Comparison of ENCODE assay signal across 12 mouse cellular contexts in the genomic region with DNA sequence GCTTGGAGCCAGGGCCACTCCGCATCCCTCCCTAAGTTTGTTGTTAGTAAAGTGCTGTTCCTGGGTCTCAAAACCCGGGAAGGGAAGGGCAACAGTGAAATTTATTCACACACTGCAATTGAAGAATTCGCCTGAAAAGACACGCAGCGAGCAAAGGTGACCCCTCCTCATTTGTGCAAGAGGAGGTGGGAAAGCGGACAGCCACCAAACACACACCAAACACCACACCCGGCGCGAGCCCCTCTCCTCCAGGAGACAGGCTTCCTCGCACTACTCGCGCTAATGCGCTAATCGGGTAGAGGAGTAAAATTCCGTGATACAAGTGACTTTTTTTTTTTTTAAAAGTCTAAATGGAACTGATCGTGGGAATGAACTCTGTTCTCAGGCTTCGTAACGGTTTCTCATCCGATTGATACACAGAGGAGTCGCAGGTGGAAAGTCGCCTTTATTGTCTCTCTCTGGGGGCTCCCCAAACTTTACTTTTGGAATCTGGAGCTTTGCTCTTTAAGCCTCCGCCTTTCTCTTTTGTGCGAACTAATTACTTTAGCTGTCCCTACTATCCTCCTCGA. TPM values are rescaled to one million over a fixed set of nuclear protein-coding genes. Genes with fewer than 3 reads are reported as not detected.
DNase-seq lines count a peak whose midpoint lies in the region; ATAC-seq and TF ChIP-seq lines count a peak whose summit lies in the region.
"Had no signal": no experiment of that assay in that cellular context is flagged by ENCODE, and none has a peak within 500 bp of the region (broad histone marks: within the 10 kb centered on the region; RNA-seq: fewer than 3 reads in every experiment).

No protein-coding gene starts in this region.

- H3K36me3 ChIP-seq in kidney, adult 2 months (ENCODE audit: control insufficient read depth, insufficient read depth, low read length) = no peaks in the 10 kb centered on the region
- H3K36me3 ChIP-seq in E14TG2a.4 (ENCODE audit: insufficient read depth, low read length) (no peaks in the 10 kb centered on the region), ES-E14 (ENCODE audit: control insufficient read depth, insufficient read depth, low read length, poor library complexity, severe bottlenecking) (no peaks in the 10 kb centered on the region)
- no peaks in the 10 kb centered on the region for H3K36me3 ChIP-seq in hindbrain, embryonic 14.5 days (replicated peaks; ENCODE audit: control insufficient read depth, insufficient read depth)

- no peak overlapping the region for H3K27ac ChIP-seq in kidney, adult 2 months (ENCODE audit: insufficient read depth, low read depth, low read length)
- no peak overlapping the region for H3K27ac ChIP-seq in ES-E14 (ENCODE audit: insufficient read depth, low read depth, low read length, poor library complexity, severe bottlenecking)
- no peak overlapping the region for H3K27ac ChIP-seq in hindbrain, embryonic 14.5 days
- no peak overlapping the region for H3K27ac ChIP-seq in left cerebral cortex, adult 2 months
- H3K27ac ChIP-seq: layer of hippocampus, adult 2 months had no signal

- 0 out of 2 replicates have a peak overlapping the region, but pooled peaks have one; percentile 1 for H3K4me2 ChIP-seq in hindbrain, embryonic 14.5 days (replicated peaks)

- no peak for ATAC-seq in hindbrain, embryonic 14.5 days (ENCODE audit: low FRiP score)

- no peaks in the 10 kb centered on the region for H3K9me3 ChIP-seq in E14TG2a.4 (ENCODE audit: low read length)
- H3K9me3 ChIP-seq in ES-E14 (ENCODE audit: control insufficient read depth, insufficient read depth, low read depth, low read length) = no peaks in the 10 kb centered on the region
- H3K9me3 ChIP-seq in hindbrain, embryonic 14.5 days (ENCODE audit: control insufficient read depth, low read length) = no peaks in the 10 kb centered on the region

- DNase-seq in kidney, adult 2 months = peak; percentile 2
- no peak for DNase-seq in kidney, postnatal 25 days
- DNase-seq in ES-E14 (ENCODE audit: low read depth, low spot score) = peak; percentile 29
- DNase-seq in hindbrain, embryonic 14.5 days (ENCODE audit: low spot score) = no peak
- no peak for DNase-seq in left cerebral cortex, adult 2 months (ENCODE audit: extremely low spot score in 1 of 2, low spot score in 2 of 2)
- no peak for DNase-seq in spleen, adult 18-20 months
- DNase-seq in urinary bladder, postnatal 10 days (ENCODE audit: low spot score) = no peak
- DNase-seq: lung, postnatal 10 days had no signal

- no peaks in the 10 kb centered on the region for H3K4me1 ChIP-seq in kidney, adult 2 months (ENCODE audit: control insufficient read depth, insufficient read depth, low read length)
- H3K4me1 ChIP-seq in E14TG2a.4 (replicated peaks; ENCODE audit: low read depth, low read length) = peaks cover 55% of the 10 kb centered on the region
- H3K4me1 ChIP-seq in ES-E14 (ENCODE audit: control insufficient read depth in 2 of 2, insufficient read depth in 2 of 2, low read length in 2 of 2, poor library complexity in 1 of 2) = peaks cover 0 to 6% of the 10 kb centered on the region in 2 experiments; a peak in 1 of 4 replicates
- peaks cover 22% of the 10 kb centered on the region for H3K4me1 ChIP-seq in hindbrain, embryonic 14.5 days (replicated peaks; ENCODE audit: control insufficient read depth, insufficient read depth, low read length)

- 4% methylated on average over 24 of the region's 24 CpGs for WGBS in kidney, adult 2 months
- under 1% methylated on average over 24 of the region's 24 CpGs for WGBS in hindbrain, embryonic 14.5 days

- in situ Hi-C loops in ES-E14 (cut with MboI; ENCODE audit: low sequenced_read_pairs in 2 of 2, unreplicated experiment in 2 of 2) = no loop called here

- intact Hi-C loops in left cerebral cortex, adult 2 months (cut with DNase I) = no loop called here

- H3K9ac ChIP-seq in ES-E14 (ENCODE audit: insufficient read depth, low read depth, low read length, poor library complexity, severe bottlenecking) = no peak overlapping the region
- H3K9ac ChIP-seq in hindbrain, embryonic 14.5 days = no peak overlapping the region

- no peak overlapping the region for H3K4me3 ChIP-seq in kidney, adult 2 months (ENCODE audit: insufficient read depth, low read depth, low read length)
- peak overlapping the region; percentile 46 for H3K4me3 ChIP-seq in E14TG2a.4 (replicated peaks; ENCODE audit: low read length)
- H3K4me3 ChIP-seq in ES-E14 (ENCODE audit: insufficient read depth in 1 of 2, low read depth in 1 of 2, low read length in 2 of 2, poor library complexity in 1 of 2, severe bottlenecking in 1 of 2) = no peak overlapping the region
- H3K4me3 ChIP-seq in hindbrain, embryonic 14.5 days (replicated peaks; ENCODE audit: low read length) = no peak overlapping the region; the same call in 1 of the 2 replicates
- no peak overlapping the region for H3K4me3 ChIP-seq in left cerebral cortex, adult 2 months
- H3K4me3 ChIP-seq: layer of hippocampus, adult 2 months had no signal

- no peak for TF ChIP-seq POLR2A in kidney, adult 2 months (IDR thresholded peaks at IDR 0.05; ENCODE audit: low read depth, low read length)

- TF ChIP-seq CTCF in kidney, adult 2 months (conservative IDR thresholded peaks at IDR 0.05; ENCODE audit: insufficient read depth, insufficient read length, low read depth, low read length) = no peak
- TF ChIP-seq CTCF in E14TG2a.4 (conservative IDR thresholded peaks at IDR 0.05; ENCODE audit: low read length) = no peak
- TF ChIP-seq CTCF in left cerebral cortex, adult 2 months (IDR thresholded peaks at IDR 0.05) = no peak

- H3K27me3 ChIP-seq in kidney, adult 2 months (replicated peaks; ENCODE audit: control insufficient read depth, insufficient read depth, low read length) = peaks cover 16% of the 10 kb centered on the region
- peaks cover 92% of the 10 kb centered on the region for H3K27me3 ChIP-seq in E14TG2a.4 (ENCODE audit: insufficient read depth, low read length)
- peaks cover 92% of the 10 kb centered on the region for H3K27me3 ChIP-seq in hindbrain, embryonic 14.5 days (ENCODE audit: control insufficient read depth, insufficient read depth, low read length)

TF ChIP-seq in ES-E14, 5 proteins besides CTCF, POLR2A, EP300 and RAD21:
- TF ChIP-seq ZNF384 (IDR thresholded peaks at IDR 0.05; ENCODE audit: low read depth, low read length) (0 out of 2 replicates have a peak, but pooled peaks have one; percentile 33), CHD2 (IDR thresholded peaks at IDR 0.05; ENCODE audit: low read depth, low read length) (no peak)
TF ChIP-seq in ES-E14: peak in this region for 1.

RNA-seq across cellular contexts. Expression of a gene that starts 2.3 kb away (rescaled TPM):
- polyA plus RNA-seq in kidney, adult 2 months (2012; rRNA removed) = not detected in 2 replicates
- not detected in 2 replicates for total RNA-seq in ES-E14 (2012; rRNA removed)
- 0.60 and 0.82 TPM in 2 replicates for polyA plus RNA-seq in hindbrain, embryonic 14.5 days (2014; fragmentation: Nextera tagmentation; extraction: Ambion mirVana)
- not detected for total RNA-seq in left cerebral cortex, adult 2 months (2021)
- total RNA-seq: common myeloid progenitor, adult 5-6 weeks; layer of hippocampus, adult 2 months had no signal
- polyA plus RNA-seq: gonadal fat pad, adult 2 months had no signal

Comparison
In these comparisons a context has a peak if more than half of its experiments do, and no peak if none do; other contexts are left out.
1. DNase-seq: peak in kidney, adult 2 months (single experiment) and ES-E14 (single experiment); none in kidney, postnatal 25 days (0 of 2), hindbrain, embryonic 14.5 days (single experiment), left cerebral cortex, adult 2 months (0 of 2), spleen, adult 18-20 months (0 of 2) and urinary bladder, postnatal 10 days (single experiment).